Mouse (Mus musculus) adrenal gland, postnatal 14 days (tissue): ENCODE results near the gene Ankrd50. TPM values are rescaled to one million over a fixed set of nuclear protein-coding genes. Genes with fewer than 3 reads are reported as not detected.

Experiments used
- DNase-seq: peaks from one replicate; pipeline ENCODE4 v3.0.0; 2021; ENCODE audit warnings: mixed read lengths
- long read RNA-seq, 2 experiments: library from polyadenylated mRNA; stranded (forward); transcript quantifications; one replicate each; pipeline ENCODE4 v2.0.0; 2021
- total RNA-seq: library from RNA; stranded (reverse); gene quantifications from 2 replicates; pipeline ENCODE4 v1.2.3, GENCODE M21; 2021

The Ankrd50 gene
- 39.3 and 43.2 TPM in 2 replicates for total RNA-seq
- long read RNA-seq, experiment 1, full-length matches to known transcripts = 5 of 13 reads
- long read RNA-seq, experiment 1, partial matches to known transcripts = 4 of 13 reads
- long read RNA-seq, experiment 1, other reads (novel, unspliced or antisense) = 4 of 13 reads
- long read RNA-seq, experiment 2, partial matches to known transcripts = 1 of 14 reads
- long read RNA-seq, experiment 2, other reads (novel, unspliced or antisense) = 10 of 14 reads

DNA sequence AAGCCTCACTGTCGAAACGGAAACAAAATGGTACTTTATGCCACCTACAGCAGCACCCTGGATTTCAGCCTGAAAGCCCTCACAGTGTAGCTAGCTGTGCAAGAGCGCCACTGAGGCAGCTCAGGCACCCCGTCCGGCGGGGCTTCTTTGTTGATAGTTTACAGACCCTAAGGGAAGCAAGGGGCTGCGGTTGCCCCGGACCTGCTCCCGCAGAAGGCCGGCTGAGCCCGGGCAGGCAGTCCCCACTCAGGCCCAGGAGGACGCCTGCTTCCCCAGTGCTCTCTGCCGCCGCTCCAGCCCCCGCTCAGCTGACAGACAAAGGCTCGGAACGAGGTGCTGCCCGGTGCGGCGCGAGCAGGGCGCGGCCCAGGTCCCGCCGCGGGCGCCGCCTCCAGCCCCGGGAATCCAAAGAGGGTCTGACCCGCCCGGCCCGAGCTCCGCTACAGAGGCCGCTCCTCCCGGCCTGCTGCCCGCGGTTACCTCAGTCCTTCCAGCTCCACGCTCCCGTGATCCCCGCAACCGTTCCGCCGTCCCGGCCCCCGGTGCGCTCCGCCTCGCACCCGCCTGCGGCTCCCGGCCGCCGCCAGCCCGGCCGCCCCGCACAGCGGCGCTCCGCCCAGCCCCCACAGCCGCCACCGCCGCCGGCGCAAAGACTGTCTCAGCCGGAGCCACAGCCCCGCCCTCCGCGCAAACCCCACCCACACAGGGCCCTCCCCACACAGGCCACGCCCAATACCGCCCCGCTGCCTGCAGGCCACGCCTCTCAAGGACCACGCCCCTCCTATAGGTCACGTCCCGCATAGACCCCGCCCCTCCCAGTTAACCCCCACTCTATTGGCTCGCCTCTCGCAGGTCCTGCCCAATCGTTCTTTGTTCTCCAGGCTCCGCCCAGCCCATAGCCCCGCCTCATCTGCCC is at the start of gene Ankrd50:
Gene Ankrd50 (minus strand): TSS at position 654 of the 916 bp plus-strand sequence.
- peak; percentile 100 for DNase-seq

DNA sequence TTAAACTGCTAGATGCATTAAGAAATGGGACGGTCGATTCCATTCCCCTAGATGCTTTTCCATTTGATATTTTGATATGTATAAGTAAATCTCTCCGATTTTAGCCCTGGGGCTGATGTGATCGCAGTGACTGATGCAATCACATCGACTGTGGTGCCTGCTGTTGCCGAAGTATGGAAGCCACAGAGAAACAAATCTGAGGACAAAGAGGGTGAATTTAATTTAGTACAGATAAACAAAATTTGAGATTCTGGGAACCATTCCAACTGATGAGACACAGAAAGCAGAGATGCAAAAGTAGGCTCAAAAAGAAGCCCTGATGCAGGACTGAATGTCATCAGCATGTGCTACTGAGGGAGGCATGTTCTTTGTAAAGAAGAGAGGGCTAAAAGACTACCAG is 49.6 kb upstream of the Ankrd50 start:
- DNase-seq = no peak

DNA sequence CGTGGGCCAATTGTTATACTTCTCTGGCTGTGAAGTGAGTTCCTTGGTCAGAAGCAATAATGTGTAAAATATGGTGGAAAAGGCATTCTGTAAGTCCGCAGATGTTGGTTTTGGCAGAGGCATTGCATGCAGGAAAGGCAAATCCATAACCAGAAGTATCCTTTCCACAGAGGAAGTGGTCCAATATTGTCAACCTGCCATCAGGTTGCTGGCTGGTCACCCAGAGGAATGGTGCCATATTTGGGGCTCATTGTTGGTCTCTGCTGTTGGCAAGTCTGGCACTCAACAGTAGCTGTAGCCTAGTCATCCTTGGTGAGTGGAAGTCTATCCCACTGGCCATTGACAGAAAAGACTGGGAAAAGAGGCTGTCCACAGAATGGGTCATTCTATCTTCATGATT is 35.8 kb upstream of the Ankrd50 start:
- no peak for DNase-seq

DNA sequence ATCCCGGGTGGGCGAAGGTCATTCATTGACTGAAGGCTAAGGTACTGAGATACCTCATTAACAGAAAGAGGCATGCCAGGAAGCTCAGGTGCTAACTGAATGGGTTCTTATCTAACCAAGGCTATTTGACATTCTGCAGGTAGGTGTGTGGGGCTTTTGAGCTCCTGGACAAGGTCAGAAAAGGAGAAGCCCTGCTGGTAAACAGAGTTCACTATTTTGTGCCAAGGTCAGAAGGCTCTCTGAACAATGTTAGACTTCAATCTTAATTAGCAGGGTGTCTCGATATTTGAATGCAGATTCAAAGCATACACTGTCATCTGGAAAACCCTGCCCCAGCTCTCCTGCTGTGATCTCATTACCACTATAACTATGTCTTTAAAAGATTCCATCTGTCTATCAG is 35.3 kb upstream of the Ankrd50 start:
- DNase-seq = no peak

DNA sequence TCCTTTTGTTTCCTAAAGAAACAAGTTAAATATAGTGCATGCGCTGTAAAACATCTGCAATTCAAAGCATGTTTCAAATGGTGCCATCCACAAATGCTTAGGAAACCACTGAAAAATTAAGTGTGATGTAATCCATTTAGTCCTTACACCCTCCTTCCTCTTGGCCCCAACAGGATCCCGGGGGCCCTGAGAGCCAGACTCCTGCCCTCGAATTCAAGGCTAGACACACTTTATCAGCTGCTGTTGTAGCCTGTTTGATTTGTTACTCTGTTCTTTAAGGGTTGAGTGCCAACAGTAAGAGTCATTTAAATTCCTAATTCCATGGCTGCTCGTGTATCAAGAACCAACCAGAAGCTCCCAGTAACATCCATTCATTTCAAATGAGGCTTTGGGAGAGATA is 19.0 kb upstream of the Ankrd50 start:
- DNase-seq = peak; percentile 55

DNA sequence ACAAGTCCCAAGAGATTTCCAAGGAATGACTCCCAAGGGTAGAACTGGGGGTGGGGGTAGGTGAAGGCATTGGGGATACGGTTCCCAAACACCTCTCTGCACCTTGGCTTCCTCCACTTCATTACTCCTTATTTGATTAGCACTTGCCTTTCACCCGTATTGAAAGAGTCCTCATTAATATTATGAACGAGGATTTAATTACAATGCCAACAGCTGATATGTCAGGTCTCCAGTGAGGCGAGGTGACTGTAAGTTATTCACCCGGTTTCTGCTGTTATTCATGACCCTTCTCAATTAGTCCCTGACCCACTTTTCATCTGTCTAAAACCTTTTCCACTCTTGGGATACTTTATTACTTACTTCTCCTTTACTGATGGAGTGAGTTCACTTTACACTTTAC is 17.5 kb upstream of the Ankrd50 start:
- no peak for DNase-seq

DNA sequence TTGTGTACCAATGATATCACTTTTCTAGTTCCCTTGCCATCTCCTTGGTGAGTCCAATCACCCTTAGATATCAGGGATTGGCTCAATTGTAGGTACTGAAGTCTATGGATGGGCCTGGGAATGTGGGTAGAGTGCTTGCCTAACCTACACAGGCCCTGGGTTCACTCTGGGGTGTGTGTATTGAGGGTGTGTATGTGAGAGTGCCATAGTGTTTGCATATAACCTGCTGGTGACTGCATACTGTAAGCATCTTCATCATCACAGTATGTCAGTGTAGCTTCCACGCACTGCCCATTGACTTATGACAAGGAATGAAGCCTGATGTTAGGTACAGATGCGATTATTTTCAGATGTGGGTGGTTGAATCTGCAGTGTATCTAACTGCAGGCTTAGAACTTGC is 17.1 kb upstream of the Ankrd50 start:
- DNase-seq = no peak

DNA sequence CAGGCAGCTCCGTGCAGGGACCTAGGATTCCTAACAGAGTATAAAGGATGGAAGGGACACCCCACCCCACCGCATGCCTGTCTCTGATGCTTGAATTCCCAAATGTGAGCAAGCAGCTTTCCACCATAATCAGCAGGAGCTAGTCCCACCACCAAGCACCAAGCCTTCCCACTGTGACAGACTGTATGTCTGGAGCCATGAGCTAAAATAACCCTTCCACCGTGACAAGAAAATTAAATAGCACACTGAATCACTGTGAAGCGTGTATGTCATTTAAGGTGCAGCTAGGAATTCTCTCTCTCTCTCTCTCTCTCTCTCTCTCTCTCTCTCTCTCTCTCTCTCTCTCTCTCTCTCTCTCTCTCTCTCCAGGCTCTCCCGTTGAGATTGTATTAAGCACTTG is 16.7 kb upstream of the Ankrd50 start:
- no peak for DNase-seq

DNA sequence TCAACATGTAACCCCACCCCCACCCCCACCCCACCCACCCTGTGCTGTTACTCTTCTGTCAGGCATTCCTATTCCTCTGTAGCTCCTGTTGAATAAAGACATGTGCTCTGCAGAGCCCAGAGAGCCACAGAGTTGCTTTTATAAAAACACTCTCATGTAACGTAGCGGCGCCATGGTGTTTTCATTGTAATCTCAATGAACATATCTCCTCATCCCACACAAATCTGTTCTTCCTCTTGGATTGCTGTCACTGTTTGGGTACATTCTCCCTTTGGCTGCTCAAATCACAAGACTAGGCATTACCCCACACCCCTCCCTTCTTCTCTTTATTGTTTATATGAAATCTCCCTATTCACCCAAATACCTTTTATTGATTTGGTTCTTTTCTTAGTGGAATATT is 13.9 kb upstream of the Ankrd50 start:
- DNase-seq = no peak

DNA sequence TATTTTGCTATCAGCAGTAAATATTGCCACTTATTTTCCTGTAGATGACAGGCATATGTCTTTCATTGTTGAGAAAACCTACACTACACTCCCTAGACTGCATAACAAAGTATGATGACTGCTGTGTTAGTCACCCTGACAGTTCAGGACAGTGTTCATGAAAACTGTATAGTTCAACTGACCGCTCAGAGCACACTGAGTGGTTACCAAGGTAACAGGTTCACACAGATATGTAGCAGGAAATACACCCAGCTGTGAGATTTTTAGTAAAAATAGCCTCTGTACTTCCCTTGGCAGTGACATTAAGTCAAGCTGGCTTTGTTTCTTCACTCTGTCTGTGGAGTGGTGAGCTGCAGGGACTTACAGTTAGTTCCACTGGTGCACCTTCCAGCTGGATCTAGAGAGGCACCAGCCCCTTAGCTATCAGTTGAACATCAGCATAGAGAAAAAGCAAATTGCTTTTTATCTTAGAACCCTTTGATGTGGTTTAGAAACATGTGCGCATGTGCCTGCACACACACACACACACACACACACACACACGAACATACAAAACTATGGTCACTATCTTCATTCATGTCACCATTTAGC is 12.2 kb upstream of the Ankrd50 start:
- no peak for DNase-seq

DNA sequence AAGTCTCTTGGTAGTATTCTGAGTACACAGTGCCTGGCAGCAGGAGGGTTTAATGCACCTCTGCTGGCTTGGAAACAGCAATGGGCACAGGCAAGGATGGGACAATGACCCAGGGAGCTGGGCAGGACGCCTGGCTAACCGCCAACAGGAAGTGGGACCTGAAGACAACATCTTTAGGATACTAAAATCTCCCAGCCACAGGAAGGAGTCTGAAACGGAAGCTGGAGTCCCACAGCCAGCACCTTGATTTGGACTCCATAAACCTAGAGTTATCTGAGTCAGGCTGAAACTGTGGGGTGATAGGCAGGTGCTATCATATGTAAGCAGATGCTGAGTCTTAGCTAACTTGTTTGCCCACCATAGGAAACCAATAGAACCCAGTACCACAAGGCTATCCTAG is 7.1 kb upstream of the Ankrd50 start:
- DNase-seq = no peak

DNA sequence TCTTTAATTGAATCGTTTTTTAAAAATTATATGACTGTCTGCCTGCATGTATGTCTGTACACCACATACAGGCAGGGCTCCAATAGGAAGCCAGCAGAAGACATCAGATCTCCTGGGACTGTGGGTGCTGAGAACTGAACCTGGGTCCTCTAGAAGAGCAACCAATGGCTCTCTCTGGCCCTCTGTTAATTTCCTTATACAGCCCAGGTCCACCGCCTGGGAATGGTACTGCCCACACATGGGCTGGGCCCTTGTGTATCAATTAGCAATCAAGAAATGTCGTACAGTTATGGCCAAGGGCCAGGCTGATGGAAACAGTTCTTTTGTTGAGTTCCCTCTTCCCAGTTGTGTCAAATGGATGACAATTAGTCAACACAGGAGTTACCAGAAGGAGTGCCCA is 6.6 kb upstream of the Ankrd50 start:
- DNase-seq = no peak

DNA sequence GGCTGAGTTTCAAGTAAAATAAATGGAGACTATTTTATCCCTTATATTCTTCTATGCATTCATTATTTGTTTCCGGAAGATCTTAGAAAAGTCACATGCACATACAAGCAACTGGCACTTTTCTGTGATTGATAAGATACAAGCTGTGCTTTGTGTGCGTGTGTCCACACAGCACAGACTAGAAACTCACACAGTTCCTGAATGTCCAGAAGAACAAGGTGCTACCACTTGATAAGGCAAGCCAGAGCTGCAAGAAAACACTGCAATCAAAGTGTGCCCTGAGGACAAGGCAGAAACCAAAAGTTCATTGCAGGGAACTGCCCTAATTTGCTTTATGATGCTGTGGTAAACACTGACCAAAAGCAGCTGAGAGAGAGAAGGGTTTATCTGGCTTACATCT is 6.1 kb upstream of the Ankrd50 start:
- DNase-seq = no peak

DNA sequence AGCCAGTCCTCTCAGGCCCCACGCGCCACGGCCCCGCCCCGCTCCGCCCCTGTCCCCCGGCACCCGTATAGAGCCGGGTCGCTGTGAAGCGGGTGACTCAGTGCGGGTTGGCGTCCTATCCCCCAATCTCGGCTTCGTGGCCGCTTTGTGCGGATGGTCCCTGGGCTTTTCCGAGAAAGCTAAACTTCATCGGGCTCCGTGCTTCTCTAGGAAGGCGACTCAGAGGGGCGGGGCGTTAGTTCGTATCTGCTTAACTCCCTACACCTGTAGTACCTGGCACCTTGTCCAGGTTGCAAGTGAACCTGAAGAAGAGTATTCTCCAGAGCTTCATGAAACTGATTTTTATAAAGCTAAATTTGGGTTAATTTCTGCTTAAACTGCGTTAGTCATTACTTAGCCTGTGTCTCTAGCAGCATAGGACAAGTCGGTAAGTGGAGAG is 482 bp upstream of the Ankrd50 start:
- no peak for DNase-seq

DNA sequence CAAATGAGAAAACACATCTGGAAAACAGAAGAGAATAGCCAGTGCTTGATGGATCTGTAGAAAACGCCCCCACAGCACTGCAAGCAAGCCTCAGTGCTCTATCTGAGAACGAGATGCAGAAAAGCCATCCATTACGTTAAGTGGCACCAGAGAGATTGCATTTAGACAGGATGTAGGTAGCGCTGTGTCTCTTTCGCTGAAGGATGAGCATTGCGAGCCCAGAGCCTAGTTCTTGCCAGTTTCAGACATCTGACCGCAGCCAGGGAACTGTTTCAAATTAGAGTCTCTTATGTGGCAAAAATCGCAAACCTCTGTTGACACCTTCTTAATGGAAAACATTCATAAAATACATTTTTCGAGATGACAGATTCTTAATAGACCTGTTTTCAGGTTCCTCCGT is 1.1 kb downstream of the Ankrd50 start:
- DNase-seq = peak; percentile 18

DNA sequence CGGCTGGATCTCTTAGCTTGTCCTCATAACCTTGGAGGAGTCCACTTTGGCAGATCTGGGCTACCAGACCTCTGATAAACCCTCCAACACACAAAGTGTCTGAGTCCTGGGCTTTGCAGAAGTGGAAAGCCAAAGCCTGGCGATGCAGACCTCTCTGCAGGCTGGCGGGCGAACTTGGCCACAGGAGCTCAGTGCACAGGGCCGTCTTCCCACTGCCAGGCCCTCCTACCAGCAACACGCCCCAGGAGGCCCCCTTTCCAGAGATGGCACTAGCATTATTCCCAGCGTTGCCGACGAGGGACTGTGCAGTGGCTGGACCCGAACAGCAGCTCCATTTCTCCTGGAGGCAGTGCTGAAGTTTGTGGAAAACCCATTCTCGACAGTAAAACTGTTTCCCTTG is 1.9 kb downstream of the Ankrd50 start:
- DNase-seq = no peak

DNA sequence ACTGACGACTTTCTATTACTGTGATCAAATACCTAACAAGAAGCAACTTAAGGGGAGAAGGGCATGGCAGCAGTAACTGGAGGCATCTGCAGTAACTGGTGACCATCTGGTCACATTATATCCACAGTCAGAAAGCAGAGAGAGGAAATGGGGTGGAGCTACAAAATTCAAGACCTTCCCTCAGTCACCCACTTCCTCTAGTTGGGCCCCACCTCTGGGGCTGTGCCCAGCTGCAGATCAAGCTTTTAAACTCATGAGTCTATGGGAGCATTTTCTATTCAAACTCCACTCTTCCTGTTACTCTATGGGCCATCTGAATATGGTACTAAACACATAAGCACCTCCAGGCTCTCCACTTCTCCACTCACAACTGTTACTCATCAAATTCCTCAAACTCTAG is 3.5 kb downstream of the Ankrd50 start:
- no peak for DNase-seq

DNA sequence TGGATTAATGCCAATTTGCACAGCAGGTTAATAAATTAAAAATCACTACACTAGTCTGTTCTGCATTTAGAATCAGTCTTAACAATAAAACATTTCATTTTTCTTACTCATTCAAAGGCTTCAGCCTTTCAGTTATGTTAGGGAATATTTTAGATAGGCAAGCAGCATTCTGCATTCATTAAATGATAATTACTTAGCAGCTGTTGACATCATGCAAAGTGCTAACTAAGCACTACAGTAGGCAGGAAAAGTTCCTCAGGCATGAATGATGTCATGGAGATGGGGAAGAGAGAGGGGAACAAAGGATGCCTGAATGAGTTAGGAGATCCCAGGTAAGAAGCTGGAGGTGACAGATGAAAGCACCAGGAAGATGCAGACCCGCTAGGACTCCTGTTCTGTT is 6.7 kb downstream of the Ankrd50 start:
- no peak for DNase-seq

DNA sequence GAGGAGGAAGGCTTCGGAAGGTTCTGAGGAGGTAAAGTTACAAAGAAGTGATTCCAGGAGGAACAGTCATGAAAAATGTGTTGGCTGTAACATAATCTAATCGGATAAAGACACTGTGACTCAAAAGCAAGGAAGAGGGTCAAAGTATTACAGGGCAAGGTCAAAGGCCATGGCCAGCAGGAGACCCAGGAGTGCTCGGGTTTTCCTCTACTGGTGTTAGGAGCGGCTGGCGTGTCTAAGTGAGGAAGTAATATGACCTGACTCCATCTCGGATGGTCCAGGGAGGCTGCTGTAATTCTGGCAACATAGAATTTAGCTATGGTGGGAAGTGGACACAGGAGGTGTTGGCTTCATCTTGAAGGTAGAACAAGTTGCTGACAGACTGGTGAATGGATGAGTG is 9.1 kb downstream of the Ankrd50 start:
- no peak for DNase-seq

DNA sequence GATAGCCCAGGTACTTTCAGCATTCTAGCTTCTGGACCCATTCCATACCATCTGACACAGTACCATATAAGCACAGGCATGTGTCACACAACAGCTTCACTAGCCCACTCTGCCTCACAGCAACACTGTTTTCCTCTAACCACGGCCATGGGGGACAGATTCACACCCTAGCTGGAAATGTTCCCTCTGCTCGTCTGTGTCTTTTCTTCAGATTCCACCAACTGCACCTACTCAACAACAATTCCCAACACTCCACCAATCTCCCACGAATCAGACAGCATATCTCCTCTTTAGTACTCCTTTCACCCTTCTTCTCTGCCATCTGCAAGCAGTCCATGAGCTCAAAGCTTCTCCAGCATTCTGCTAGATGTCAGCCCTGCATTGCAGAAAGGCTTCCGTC is 11.5 kb downstream of the Ankrd50 start:
- DNase-seq = no peak

DNA sequence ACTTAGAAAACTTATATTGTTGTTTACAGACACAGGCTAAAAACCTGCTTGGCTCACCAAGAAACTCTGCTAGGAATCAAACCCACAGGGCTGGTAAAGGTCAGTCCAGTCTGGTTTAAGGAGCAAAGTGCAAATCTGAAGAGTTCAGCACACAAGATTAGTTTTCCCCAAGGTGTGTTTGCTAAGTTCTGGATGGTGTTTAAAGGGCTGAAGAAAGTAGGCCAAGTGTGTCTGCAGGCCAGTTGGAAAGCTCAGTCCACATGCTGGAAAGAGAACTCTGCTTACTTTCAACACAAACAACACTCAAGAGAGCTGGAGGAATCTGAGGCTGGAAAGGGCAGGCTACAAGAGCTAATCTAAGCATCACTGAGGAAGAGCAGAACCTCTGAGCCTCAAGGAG is 13.1 kb downstream of the Ankrd50 start:
- peak; percentile 27 for DNase-seq

DNA sequence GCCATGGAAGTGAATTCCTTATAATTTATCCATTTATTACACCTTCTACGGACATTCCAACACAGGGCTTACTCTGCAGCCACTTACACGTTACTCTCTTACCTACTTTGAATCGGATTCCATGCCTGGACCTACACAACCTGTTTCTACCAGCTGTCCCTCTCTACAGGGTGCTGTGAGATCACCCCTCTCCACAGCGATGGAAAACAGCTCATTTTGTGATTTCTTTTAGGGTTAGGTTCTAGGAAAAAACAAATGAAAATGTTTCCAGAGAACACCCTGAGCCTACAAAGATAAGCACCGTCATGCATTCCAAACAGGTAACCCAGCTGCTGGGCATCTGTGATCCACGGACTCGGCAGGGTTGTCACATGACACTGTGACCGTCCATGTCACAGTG is 16.5 kb downstream of the Ankrd50 start:
- DNase-seq = no peak

DNA sequence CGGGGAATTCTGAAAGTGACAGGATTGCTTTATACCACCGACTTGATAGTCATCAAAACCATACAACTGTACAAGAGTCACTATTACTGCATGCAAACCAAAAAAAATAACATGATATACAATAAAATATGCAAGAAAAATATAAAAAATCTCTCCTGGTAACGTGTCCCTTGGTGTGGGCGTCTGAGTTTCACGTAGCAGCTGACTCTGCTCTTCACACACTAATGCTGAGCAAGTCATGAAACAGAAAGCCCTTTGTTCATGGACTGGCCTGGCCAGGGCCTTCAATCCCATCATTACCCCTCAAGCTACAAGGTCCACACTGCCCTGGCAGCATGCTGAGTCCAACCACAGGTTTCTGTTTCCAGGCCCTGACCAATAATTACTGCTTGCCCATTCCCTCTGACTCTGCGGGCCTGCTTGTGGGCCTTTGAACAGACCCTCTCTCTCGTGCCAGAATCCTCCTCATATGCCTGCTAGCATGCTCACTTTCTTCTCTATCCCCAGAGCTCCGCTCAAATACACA is 17.7 kb downstream of the Ankrd50 start:
- no peak for DNase-seq
